Mouse (Mus musculus): Measurements from ENCODE around the gene Klk15.

GRCm38 (mm10) chr7:43919559-43920451, 13.7 kb upstream of the Klk15 start:
- TF ChIP-seq CTCF (IDR thresholded peaks at IDR 0.05) (peak; percentile 90), EP300 (IDR thresholded peaks at IDR 0.05) (no peak)

Measured in lung, postnatal 0 days (tissue).